In the genomic region with DNA sequence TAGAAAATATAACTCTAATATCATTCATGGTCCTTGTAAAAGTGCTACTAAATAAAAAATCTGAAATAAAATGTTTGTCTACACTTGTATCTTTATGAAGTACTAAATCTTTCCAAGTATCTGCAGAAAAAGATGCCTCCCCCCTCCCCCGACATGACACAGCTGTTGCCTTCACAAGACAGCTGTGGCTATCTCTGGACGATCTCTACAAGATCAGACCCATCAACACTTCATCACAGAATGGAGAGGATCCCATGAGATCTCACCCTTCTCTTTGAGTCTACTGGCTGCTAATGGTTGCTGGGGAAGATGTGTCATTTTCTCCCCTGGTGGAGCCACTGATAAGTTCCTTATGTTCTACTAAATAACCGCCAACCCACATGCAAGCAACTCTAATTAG, we compare ENCODE assay signal across 23 mouse cellular contexts.
DNase-seq lines count a peak whose midpoint lies in the region; ATAC-seq and TF ChIP-seq lines count a peak whose summit lies in the region.
"Had no signal": no experiment of that assay in that cellular context is flagged by ENCODE, and none has a peak within 500 bp of the region (broad histone marks: within the 10 kb centered on the region; RNA-seq: fewer than 3 reads in every experiment).

No protein-coding gene starts in this region.

- H3K4me1 ChIP-seq in lung, embryonic 15.5 days: no peaks in the 10 kb centered on the region
- H3K4me1 ChIP-seq in lung, adult 2 months (ENCODE audit: control insufficient read depth, insufficient read depth, low read length): no peaks in the 10 kb centered on the region
- no peaks in the 10 kb centered on the region for H3K4me1 ChIP-seq in lung, postnatal 0 days (ENCODE audit: insufficient read depth, low read depth, low read length)
- no peaks in the 10 kb centered on the region for H3K4me1 ChIP-seq in hindbrain, embryonic 13.5 days (replicated peaks)
- H3K4me1 ChIP-seq: forebrain, embryonic 10.5 days; hindbrain, embryonic 10.5 days; neural tube, embryonic 13.5 days had no signal

- no peak for TF ChIP-seq CTCF in lung, adult 2 months (IDR thresholded peaks at IDR 0.05; ENCODE audit: insufficient read depth, low read length)
- no peak for TF ChIP-seq CTCF in lung, postnatal 0 days (IDR thresholded peaks at IDR 0.05)

- H3K9me3 ChIP-seq in lung, embryonic 15.5 days: no peaks in the 10 kb centered on the region
- no peaks in the 10 kb centered on the region for H3K9me3 ChIP-seq in lung, postnatal 0 days (ENCODE audit: low read length)
- H3K9me3 ChIP-seq in hindbrain, embryonic 13.5 days: no peaks in the 10 kb centered on the region
- H3K9me3 ChIP-seq: forebrain, embryonic 10.5 days; hindbrain, embryonic 10.5 days; neural tube, embryonic 13.5 days had no signal

- no peak overlapping the region for H3K27ac ChIP-seq in lung, embryonic 15.5 days
- H3K27ac ChIP-seq in lung, postnatal 0 days (ENCODE audit: low read length): no peak overlapping the region
- no peak overlapping the region for H3K27ac ChIP-seq in hindbrain, embryonic 13.5 days
- H3K27ac ChIP-seq: forebrain, embryonic 10.5 days; hindbrain, embryonic 10.5 days; hindbrain, postnatal 0 days; neural tube, embryonic 13.5 days had no signal

- H3K9ac ChIP-seq in lung, embryonic 15.5 days: no peak overlapping the region
- no peak overlapping the region for H3K9ac ChIP-seq in lung, postnatal 0 days (replicated peaks; ENCODE audit: low read depth)
- H3K9ac ChIP-seq in hindbrain, embryonic 13.5 days: no peak overlapping the region
- H3K9ac ChIP-seq: forebrain, postnatal 0 days; liver, postnatal 0 days; neural tube, embryonic 13.5 days had no signal

- no peak overlapping the region for H3K4me2 ChIP-seq in lung, embryonic 15.5 days
- H3K4me2 ChIP-seq in lung, postnatal 0 days (replicated peaks; ENCODE audit: low read depth, low read length): no peak overlapping the region
- no peak overlapping the region for H3K4me2 ChIP-seq in hindbrain, embryonic 13.5 days
- H3K4me2 ChIP-seq: heart, embryonic 11.5 days; neural tube, embryonic 13.5 days had no signal

- no peaks in the 10 kb centered on the region for H3K36me3 ChIP-seq in lung, embryonic 15.5 days
- H3K36me3 ChIP-seq in lung, postnatal 0 days (ENCODE audit: insufficient read depth, low read length): no peaks in the 10 kb centered on the region
- H3K36me3 ChIP-seq in hindbrain, embryonic 13.5 days: no peaks in the 10 kb centered on the region
- H3K36me3 ChIP-seq: forebrain, embryonic 10.5 days; hindbrain, embryonic 10.5 days; neural tube, embryonic 13.5 days had no signal

- no peak for TF ChIP-seq EP300 in lung, postnatal 0 days (IDR thresholded peaks at IDR 0.05)

- TF ChIP-seq POLR2A in lung, adult 2 months (IDR thresholded peaks at IDR 0.05; ENCODE audit: borderline replicate concordance, extremely low read depth, low read depth, low read length): no peak

- no peak overlapping the region for H3K4me3 ChIP-seq in lung, embryonic 15.5 days
- H3K4me3 ChIP-seq in lung, adult 2 months (replicated peaks; ENCODE audit: extremely low read depth, low read depth, low read length): no peak overlapping the region
- no peak overlapping the region for H3K4me3 ChIP-seq in lung, postnatal 0 days (ENCODE audit: low read depth, low read length)
- no peak overlapping the region for H3K4me3 ChIP-seq in hindbrain, embryonic 13.5 days
- H3K4me3 ChIP-seq: forebrain, embryonic 10.5 days; hindbrain, embryonic 10.5 days; neural tube, embryonic 13.5 days had no signal

- H3K27me3 ChIP-seq in lung, embryonic 15.5 days: no peaks in the 10 kb centered on the region
- no peaks in the 10 kb centered on the region for H3K27me3 ChIP-seq in lung, postnatal 0 days (replicated peaks; ENCODE audit: insufficient read depth, low read length)
- H3K27me3 ChIP-seq in hindbrain, embryonic 13.5 days: no peaks in the 10 kb centered on the region
- H3K27me3 ChIP-seq: neural tube, embryonic 13.5 days had no signal

- DNase-seq in lung, adult 2 months: no peak
- DNase-seq in kidney, postnatal 10 days: peak; percentile 86
- DNase-seq in lung, postnatal 0 days (ENCODE audit: low spot score): peak; percentile 26
- DNase-seq in neural tube, embryonic 10.5 days (ENCODE audit: extremely low spot score, low spot score): no peak
- DNase-seq in cerebellum, adult 9-10 months: no peak
- DNase-seq: adrenal gland, postnatal 36 days; cerebellum, postnatal 10 days; forebrain, postnatal 0 days; heart, postnatal 10 days; layer of hippocampus, postnatal 36 days; liver, postnatal 0 days; midbrain, embryonic 14.5 days; retina, postnatal 1 day; right cerebral cortex, postnatal 25 days; spleen, adult 18-20 months had no signal

- WGBS in lung, embryonic 15.5 days: 44% methylated on average over 3 of the region's 3 CpGs
- 59% methylated on average over 3 of the region's 3 CpGs for WGBS in lung, adult 2 months
- WGBS in lung, postnatal 0 days: 51% methylated on average over 3 of the region's 3 CpGs
- 80% methylated on average over 3 of the region's 3 CpGs for WGBS in hindbrain, embryonic 13.5 days

- ATAC-seq in lung, embryonic 15.5 days (ENCODE audit: borderline replicate concordance, extremely low read depth, low FRiP score, low TSS enrichment): peak; percentile 64; the same call in 1 of the 2 replicates
- peak; percentile 66 for ATAC-seq in lung, postnatal 0 days
- no peak for ATAC-seq in hindbrain, embryonic 13.5 days (ENCODE audit: low FRiP score)
- ATAC-seq: forebrain, postnatal 0 days; hindbrain, postnatal 0 days; intestine, embryonic 16.5 days; liver, postnatal 0 days had no signal

Comparison
In these comparisons a context has a peak if more than half of its experiments do, and no peak if none do; other contexts are left out.
1. DNase-seq: peak in kidney, postnatal 10 days (single experiment) and lung, postnatal 0 days (single experiment); none in lung, adult 2 months (single experiment), neural tube, embryonic 10.5 days (single experiment) and cerebellum, adult 9-10 months (single experiment).